Mouse (Mus musculus): ENCODE measurements around the gene Rpp30.

DNA sequence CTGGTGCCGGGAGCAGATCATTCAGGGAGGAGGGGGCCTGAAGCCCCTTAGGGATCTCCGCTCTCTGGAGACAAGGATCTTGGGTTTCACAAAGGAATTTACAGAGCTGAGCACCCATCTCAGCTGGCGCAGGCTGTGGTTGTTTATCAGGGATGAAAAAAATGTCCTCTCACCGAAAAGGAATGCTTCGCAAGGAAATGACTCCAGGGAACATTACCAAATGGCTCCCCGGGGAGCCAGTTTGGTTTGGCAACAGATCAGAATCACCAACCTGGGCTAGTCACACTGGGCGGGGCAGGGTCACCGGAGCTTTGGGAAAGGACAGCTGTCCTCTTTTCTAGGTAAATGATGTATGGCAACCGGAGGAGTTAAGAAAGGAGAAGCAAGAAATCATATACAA lies 45.7 kb downstream of the Rpp30 start:
- TF ChIP-seq POLR2A (IDR thresholded peaks at IDR 0.05; ENCODE audit: control insufficient read depth, low read depth, low read length) (no peak), CTCF (IDR thresholded peaks at IDR 0.05; ENCODE audit: control insufficient read depth, insufficient read depth, insufficient replicate concordance, low read depth, low read length) (no peak)

Measured in testis, adult 2 months (tissue).